Mouse (Mus musculus): ENCODE measurements around the gene Lpcat4. TPM values are rescaled to one million over a fixed set of nuclear protein-coding genes. Genes with fewer than 3 reads are reported as not detected.

The Lpcat4 gene
- not detected for polyA plus RNA-seq (2014; fragmentation: Illumina TruSeq; extraction: RNeasy Lipid Tissue Mini Kit (QIAGEN cat#74804); ENCODE audit: low read depth, low replicate concordance)

DNA sequence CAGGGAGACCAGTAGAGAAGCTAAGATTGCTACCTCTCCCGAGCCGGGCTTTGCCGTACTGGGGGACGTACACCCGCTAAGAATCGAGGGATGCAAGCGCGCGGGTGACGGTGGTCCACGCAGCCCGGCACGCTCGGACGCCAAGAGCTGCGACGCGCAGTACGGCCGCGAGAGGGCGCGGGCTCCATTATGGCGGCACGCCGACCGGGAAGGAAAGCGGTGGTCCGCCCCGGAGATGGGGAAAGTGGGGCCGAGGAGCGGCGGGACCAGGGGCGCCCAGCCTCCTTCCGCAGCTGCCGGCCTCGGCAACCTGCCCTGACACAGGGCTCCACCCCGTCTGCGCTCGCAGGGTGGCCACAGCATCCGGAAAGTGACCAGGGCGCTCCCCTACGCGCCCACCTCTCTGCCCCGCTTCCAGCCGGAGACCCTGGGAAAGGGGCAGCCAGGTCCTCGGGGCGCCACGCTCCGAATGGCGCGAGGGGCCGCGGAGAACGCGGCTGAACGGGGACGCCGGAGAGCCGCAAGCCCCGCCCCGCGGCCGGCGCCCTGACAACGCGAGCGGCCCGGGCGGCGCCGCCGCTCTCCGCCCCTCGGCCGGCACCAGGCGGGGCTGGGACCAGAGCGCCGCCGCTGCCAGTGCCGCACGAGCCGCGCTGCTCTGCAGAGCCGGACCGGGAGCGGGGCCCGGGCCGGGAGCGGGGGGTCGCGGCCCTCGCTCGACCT is at the start of gene Lpcat4:
Gene Lpcat4, plus strand, starts transcription at position 257 of the 723 bp plus-strand sequence.

DNA sequence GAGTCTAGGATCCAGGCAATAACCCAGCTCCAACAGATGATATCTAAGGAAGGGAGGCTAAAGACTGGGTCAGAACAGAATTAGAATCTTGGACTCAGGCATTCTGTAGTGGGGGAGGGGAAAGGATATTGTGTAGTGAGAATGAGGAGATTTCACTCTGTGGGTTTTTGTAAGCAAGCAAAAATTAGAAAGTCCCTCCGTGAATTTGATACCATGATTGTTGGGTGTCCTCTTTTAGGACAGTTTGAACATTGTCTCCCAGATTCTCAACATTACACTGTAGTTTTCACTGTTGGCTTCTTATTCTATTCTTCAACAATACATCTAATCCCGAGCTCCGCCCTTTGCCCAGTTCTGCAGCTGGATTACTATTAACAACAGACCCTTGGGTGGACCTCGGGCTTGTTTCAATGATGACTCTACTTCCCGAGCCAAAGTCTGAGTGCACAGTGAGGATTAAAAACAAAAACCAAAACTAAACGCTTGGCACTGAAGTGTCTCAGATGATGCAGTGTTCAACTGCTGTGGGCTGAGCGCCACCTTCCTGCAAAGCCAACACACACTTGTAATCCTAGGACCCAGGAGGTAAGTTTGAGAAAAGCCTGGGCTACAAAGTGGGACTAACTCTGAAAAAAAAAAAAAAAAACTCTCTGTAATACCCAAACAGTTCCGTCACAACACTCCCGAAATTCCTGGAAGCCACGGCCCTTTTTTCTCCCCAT is 20.1 kb downstream of the Lpcat4 start, which contains the start of gene Nutm1:
Gene Nutm1, minus strand, starts transcription at position 51 of the 722 bp plus-strand sequence.

DNA sequence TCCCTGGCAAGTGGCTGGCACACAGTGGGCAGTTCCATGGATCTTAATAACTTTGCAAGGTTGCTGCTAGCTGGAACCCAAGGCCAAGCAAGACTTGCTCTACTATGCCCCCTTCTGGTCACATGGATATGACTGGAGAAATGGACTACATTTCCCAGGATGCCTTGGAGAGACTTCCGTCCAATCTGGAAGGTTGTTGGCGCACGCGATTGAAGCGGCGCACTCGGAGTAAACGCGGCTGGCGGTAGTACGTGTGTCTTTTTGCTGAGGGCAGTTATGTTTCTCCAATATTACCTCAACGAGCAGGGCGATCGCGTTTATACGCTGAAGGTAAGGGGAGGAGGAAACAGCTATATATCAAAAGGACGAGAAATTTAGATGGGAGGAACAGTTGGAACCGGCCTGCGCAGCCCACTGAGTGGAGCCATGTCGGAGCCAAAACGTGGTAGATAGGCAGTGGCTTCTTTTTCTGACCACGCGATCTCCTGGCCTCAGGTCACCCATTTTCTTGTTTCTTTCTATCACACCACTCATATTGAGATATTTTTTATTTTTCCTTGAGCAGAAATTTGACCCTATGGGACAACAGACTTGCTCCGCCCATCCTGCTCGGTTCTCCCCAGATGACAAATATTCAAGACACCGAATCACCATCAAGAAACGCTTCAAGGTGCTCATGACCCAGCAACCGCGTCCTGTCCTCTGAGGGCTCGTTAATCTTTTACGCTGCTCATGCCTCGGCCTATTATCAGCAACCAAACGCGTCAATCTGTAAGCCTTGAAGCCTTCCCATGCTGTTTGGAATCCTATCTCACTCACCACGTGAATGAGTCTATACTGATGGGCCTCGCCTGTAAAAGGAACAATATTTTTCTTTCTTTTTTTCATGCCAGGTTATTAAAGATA is 22.7 kb downstream of the Lpcat4 start, which contains the start of gene Nop10:
Gene Nop10, plus strand, starts transcription at position 179 of the 906 bp plus-strand sequence.

DNA sequence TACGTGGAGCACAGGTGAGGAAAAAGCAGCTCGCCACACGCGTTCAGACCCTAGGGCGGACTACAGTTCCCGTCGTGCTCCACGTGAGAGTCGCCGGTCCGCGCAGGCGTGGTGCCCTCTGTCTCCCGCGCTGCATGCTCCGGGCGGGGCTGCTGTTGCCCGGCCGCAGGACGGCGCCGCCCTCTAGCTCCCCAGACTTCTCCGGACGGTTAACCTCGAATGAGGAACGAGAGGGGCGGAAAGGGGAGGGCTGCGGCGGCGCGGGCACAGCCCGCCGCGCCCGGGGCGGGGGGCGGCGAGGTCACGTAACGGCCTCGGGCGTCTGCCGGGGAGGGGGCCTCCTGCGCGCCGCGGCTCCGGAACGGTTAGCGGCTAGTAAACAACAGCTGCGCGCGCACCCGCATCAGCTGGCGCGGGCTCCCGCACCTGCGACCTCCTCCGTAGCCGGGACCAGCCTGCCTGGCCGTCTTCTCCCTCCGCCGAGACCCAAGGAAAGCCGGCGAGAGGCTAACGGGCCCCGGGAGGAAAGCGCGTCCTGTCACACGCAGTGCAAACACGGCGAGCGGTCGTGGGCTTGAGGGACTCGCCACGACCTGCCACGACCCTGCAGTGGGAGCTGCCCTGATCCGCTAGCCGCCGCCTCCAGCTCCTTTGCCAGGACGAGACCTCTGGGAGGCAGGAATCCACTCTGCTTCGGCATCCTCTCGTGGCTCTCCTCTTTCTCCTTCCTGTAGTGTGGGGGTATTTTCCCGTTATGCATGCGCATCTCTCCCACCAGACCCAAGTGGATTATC is 26.4 kb downstream of the Lpcat4 start, which contains the start of gene Slc12a6:
Gene Slc12a6, plus strand, starts transcription at position 378 of the 794 bp plus-strand sequence.

DNA sequence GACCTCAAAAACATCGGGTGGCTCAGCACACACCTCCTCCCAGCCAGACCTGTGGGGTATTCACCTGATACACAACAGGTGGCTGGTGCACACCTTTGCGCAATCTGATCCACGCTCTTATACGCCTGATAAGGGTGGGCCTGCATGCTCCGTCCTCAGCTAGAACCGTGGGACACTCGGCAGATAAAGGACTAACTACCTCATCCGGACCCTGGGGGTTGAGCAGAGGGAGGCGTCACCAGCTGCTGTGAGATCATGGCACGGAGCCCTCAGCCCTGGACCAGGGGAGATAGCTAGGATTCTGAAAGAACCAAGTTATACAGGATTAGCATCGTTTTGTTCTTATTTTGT is 26.9 kb downstream of the Lpcat4 start, which contains the start of gene Gm21985:
Gene Gm21985, plus strand, starts transcription at position 73 of the 351 bp plus-strand sequence.

Other genes with a start within 250 kb of the Lpcat4 start
- not detected for gene Olfr1309, start 249.2 kb upstream of the Lpcat4 start, polyA plus RNA-seq (2014; fragmentation: Illumina TruSeq; extraction: RNeasy Lipid Tissue Mini Kit (QIAGEN cat#74804); ENCODE audit: low read depth, low replicate concordance)
- not detected for gene Olfr1310, start 226.8 kb upstream of the Lpcat4 start, polyA plus RNA-seq (2014; fragmentation: Illumina TruSeq; extraction: RNeasy Lipid Tissue Mini Kit (QIAGEN cat#74804); ENCODE audit: low read depth, low replicate concordance)
- gene Olfr1311, start 215.1 kb upstream of the Lpcat4 start, polyA plus RNA-seq (2014; fragmentation: Illumina TruSeq; extraction: RNeasy Lipid Tissue Mini Kit (QIAGEN cat#74804); ENCODE audit: low read depth, low replicate concordance): not detected
- gene Olfr1312, start 189.2 kb upstream of the Lpcat4 start, polyA plus RNA-seq (2014; fragmentation: Illumina TruSeq; extraction: RNeasy Lipid Tissue Mini Kit (QIAGEN cat#74804); ENCODE audit: low read depth, low replicate concordance): not detected
- not detected for gene Olfr1313, start 161.6 kb upstream of the Lpcat4 start, polyA plus RNA-seq (2014; fragmentation: Illumina TruSeq; extraction: RNeasy Lipid Tissue Mini Kit (QIAGEN cat#74804); ENCODE audit: low read depth, low replicate concordance)
- not detected for gene Olfr1314, start 142.7 kb upstream of the Lpcat4 start, polyA plus RNA-seq (2014; fragmentation: Illumina TruSeq; extraction: RNeasy Lipid Tissue Mini Kit (QIAGEN cat#74804); ENCODE audit: low read depth, low replicate concordance)
- not detected for gene Olfr1315-ps1, start 124.0 kb upstream of the Lpcat4 start, polyA plus RNA-seq (2014; fragmentation: Illumina TruSeq; extraction: RNeasy Lipid Tissue Mini Kit (QIAGEN cat#74804); ENCODE audit: low read depth, low replicate concordance)
- gene Olfr1316, start 104.5 kb upstream of the Lpcat4 start, polyA plus RNA-seq (2014; fragmentation: Illumina TruSeq; extraction: RNeasy Lipid Tissue Mini Kit (QIAGEN cat#74804); ENCODE audit: low read depth, low replicate concordance): not detected
- gene Olfr1317, start 99.1 kb upstream of the Lpcat4 start, polyA plus RNA-seq (2014; fragmentation: Illumina TruSeq; extraction: RNeasy Lipid Tissue Mini Kit (QIAGEN cat#74804); ENCODE audit: low read depth, low replicate concordance): not detected
- not detected for gene Olfr1318, start 85.3 kb upstream of the Lpcat4 start, polyA plus RNA-seq (2014; fragmentation: Illumina TruSeq; extraction: RNeasy Lipid Tissue Mini Kit (QIAGEN cat#74804); ENCODE audit: low read depth, low replicate concordance)
- gene Nutm1, start 19.8 kb downstream of the Lpcat4 start, polyA plus RNA-seq (2014; fragmentation: Illumina TruSeq; extraction: RNeasy Lipid Tissue Mini Kit (QIAGEN cat#74804); ENCODE audit: low read depth, low replicate concordance): not detected
- gene Nop10, start 22.5 kb downstream of the Lpcat4 start, polyA plus RNA-seq (2014; fragmentation: Illumina TruSeq; extraction: RNeasy Lipid Tissue Mini Kit (QIAGEN cat#74804); ENCODE audit: low read depth, low replicate concordance): 25.4 TPM
- 10.0 TPM for gene Slc12a6, start 26.4 kb downstream of the Lpcat4 start, polyA plus RNA-seq (2014; fragmentation: Illumina TruSeq; extraction: RNeasy Lipid Tissue Mini Kit (QIAGEN cat#74804); ENCODE audit: low read depth, low replicate concordance)
- 0.08 TPM for gene Gm21985, start 26.8 kb downstream of the Lpcat4 start, polyA plus RNA-seq (2014; fragmentation: Illumina TruSeq; extraction: RNeasy Lipid Tissue Mini Kit (QIAGEN cat#74804); ENCODE audit: low read depth, low replicate concordance)
- 58.8 TPM for gene Emc4, start 128.6 kb downstream of the Lpcat4 start, polyA plus RNA-seq (2014; fragmentation: Illumina TruSeq; extraction: RNeasy Lipid Tissue Mini Kit (QIAGEN cat#74804); ENCODE audit: low read depth, low replicate concordance)
- gene Katnbl1, start 139.7 kb downstream of the Lpcat4 start, polyA plus RNA-seq (2014; fragmentation: Illumina TruSeq; extraction: RNeasy Lipid Tissue Mini Kit (QIAGEN cat#74804); ENCODE audit: low read depth, low replicate concordance): 13.6 TPM
- 42.6 TPM for gene Emc7, start 215.5 kb downstream of the Lpcat4 start, polyA plus RNA-seq (2014; fragmentation: Illumina TruSeq; extraction: RNeasy Lipid Tissue Mini Kit (QIAGEN cat#74804); ENCODE audit: low read depth, low replicate concordance)
- not detected for gene Chrm5, start 241.3 kb downstream of the Lpcat4 start, polyA plus RNA-seq (2014; fragmentation: Illumina TruSeq; extraction: RNeasy Lipid Tissue Mini Kit (QIAGEN cat#74804); ENCODE audit: low read depth, low replicate concordance)

Measured in liver, adult 10 weeks (tissue).